Mouse (Mus musculus): ENCODE data around the gene Mipol1.

The Mipol1 gene

GRCm38 (mm10) chr12:57530474-57530873 lies 300.2 kb downstream of the Mipol1 start:
- DNase-seq = no peak

- DNase-seq = no peak
Observed at GRCm38 (mm10) chr12:57534517-57534878, 304.3 kb downstream of the Mipol1 start.

GRCm38 (mm10) chr12:57534879-57535611 lies 304.8 kb downstream of the Mipol1 start:
- no peak for DNase-seq

- DNase-seq = no peak
Observed at GRCm38 (mm10) chr12:57536056-57536908, 306.1 kb downstream of the Mipol1 start.

- no peak for DNase-seq
Observed at GRCm38 (mm10) chr12:57536909-57537670, 306.9 kb downstream of the Mipol1 start.

GRCm38 (mm10) chr12:57537791-57538587 lies 307.8 kb downstream of the Mipol1 start:
- DNase-seq = no peak

- DNase-seq = no peak
Observed at GRCm38 (mm10) chr12:57538588-57539550, 308.6 kb downstream of the Mipol1 start.

- DNase-seq = no peak
Observed at GRCm38 (mm10) chr12:57539551-57539985, 309.3 kb downstream of the Mipol1 start.

GRCm38 (mm10) chr12:57541118-57541517 lies 310.9 kb downstream of the Mipol1 start:
- no peak for DNase-seq

GRCm38 (mm10) chr12:57541931-57542745 lies 311.9 kb downstream of the Mipol1 start:
- DNase-seq = no peak

GRCm38 (mm10) chr12:57542746-57543626 lies 312.8 kb downstream of the Mipol1 start:
- no peak for DNase-seq

- DNase-seq = no peak
Observed at GRCm38 (mm10) chr12:57543627-57543991, 313.4 kb downstream of the Mipol1 start.

GRCm38 (mm10) chr12:57544641-57545370 lies 314.6 kb downstream of the Mipol1 start:
- DNase-seq = no peak

GRCm38 (mm10) chr12:57545371-57546241 lies 315.4 kb downstream of the Mipol1 start:
- no peak for DNase-seq
